Mouse (Mus musculus) erythroblast, embryonic 14.5 days (primary cell): ENCODE results near the gene Cdkn1c. TPM values are rescaled to one million over a fixed set of nuclear protein-coding genes. Genes with fewer than 3 reads are reported as not detected.

Experiments used
- H3K27me3 ChIP-seq: 2 replicates; pipeline ENCODE4 v1.6.1; 2012; ENCODE audit warnings: inconsistent platforms; ENCODE audit not compliant: control insufficient read depth
- H3K36me3 ChIP-seq: 2 replicates; pipeline ENCODE4 v1.6.1; 2012; ENCODE audit warnings: mild to moderate bottlenecking, inconsistent platforms; ENCODE audit not compliant: control insufficient read depth
- H3K4me1 ChIP-seq: 2 replicates; pipeline ENCODE4 v1.6.1; 2012; ENCODE audit warnings: inconsistent platforms; ENCODE audit not compliant: control insufficient read depth
- H3K4me3 ChIP-seq: replicated peaks from 2 replicates; pipeline ENCODE3; 2012; ENCODE audit warnings: moderate library complexity, mild to moderate bottlenecking, inconsistent platforms
- H3K9me3 ChIP-seq: 2 replicates; pipeline ENCODE4 v1.6.1; 2012; ENCODE audit warnings: low read length, inconsistent platforms, mixed read lengths; ENCODE audit not compliant: control insufficient read depth
- GATA1 ChIP-seq: IDR thresholded peaks from 2 replicates; pipeline ENCODE4 v1.6.1; 2012; ENCODE audit warnings: low read length, inconsistent platforms, mixed read lengths
- TAL1 ChIP-seq: IDR thresholded peaks from 3 replicates; pipeline ENCODE4 v1.6.1; 2012; ENCODE audit warnings: low read length, inconsistent platforms, mixed read lengths
- polyA plus RNA-seq: library from polyadenylated mRNA; stranded (reverse); fragments of >175 nt; gene quantifications from 2 replicates; pipeline ENCODE4 v1.2.3, GENCODE M21; 2012

Gene Cdkn1c
- polyA plus RNA-seq, 1 experiment, result 0.92 TPM

DNA sequence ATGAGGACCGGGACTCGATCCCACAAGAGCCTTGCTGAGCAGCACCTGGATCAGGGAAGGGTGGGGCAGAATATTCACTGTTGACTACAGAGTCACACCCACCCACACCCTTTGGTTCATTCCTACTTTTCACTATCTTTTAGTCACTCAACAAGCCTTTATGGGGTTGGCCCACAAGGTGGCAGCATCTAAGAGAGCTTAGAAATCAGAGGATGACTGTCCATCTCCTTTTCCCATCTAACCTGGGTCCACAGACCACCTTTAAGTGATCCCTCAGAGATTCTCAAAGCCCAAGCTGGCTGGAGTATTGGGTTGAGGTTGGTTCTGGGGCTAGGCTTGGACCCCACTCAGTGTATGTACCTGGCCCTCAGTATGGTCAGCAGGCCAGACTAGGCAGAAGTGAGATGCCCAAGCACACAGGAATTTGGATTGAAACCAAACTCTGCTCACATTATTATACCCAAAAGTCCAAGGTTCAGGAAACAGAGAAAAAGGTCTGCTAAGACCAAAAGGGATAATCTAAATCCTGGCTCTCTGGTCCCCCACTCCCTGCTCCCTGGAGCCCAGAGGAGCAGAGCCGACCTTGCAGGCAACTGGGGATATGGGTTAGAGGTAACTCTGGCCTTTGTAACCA is 16.0 kb upstream of the Cdkn1c start:
- Histone ChIP-seq H3K4me3 (no peak overlapping the region), H3K36me3 (no peaks in the 10 kb centered on the region), H3K27me3 (peaks cover 8% of the 10 kb centered on the region), H3K4me1 (no peaks in the 10 kb centered on the region), H3K9me3 (no peaks in the 10 kb centered on the region)
- TF ChIP-seq GATA1, result no peak
- no peak for TF ChIP-seq TAL1

DNA sequence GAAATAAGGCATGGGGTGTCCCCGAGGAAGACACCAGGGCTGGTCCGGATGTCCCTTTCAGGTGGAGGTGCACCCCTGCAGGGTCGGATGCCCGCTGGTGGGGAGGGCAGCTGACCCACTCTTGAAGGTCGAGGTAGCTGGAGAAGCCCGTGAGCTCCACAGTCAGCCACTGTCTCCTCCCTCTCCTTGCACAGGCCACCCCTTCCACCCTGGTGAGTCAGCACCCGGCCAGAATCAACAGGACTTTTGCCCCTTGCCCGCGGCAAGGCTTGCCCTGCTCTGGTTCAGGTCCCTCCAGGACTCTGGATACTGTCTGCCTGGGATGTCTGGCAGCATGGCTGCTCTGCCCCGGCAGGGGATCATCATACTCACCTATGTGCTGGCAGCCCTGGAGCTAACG is 15.0 kb upstream of the Cdkn1c start:
- no peaks in the 10 kb centered on the region for H3K4me1 ChIP-seq
- H3K9me3 ChIP-seq, result no peaks in the 10 kb centered on the region
- H3K4me3 ChIP-seq, result no peak overlapping the region
- TF ChIP-seq TAL1 (no peak), GATA1 (no peak)
- no peaks in the 10 kb centered on the region for H3K36me3 ChIP-seq
- peaks cover 4% of the 10 kb centered on the region for H3K27me3 ChIP-seq

DNA sequence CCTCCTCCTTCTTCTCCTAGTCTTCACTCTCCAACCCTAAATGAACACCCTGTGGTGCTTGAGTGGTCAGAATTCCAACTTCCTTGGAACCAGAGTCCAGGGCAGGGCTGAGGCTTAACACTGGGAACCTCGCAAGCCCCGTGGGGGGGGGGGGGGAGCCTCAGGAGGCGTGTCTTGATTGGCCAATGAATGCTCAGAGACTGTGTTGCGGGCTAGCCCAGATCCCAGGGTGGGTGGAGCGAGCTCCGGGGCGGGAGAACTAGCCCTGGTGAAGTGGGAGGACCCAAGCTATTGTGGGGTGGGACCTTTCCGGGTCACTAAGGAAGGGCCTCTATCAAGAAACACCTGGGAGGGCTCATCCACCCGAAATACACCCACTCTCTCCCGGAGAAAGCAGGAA is 14.0 kb upstream of the Cdkn1c start:
- TF ChIP-seq TAL1 (no peak), GATA1 (no peak)
- Histone ChIP-seq H3K27me3 (0 out of 2 replicates have a peak, but pooled peaks cover 3% of the 10 kb centered on the region), H3K4me1 (no peaks in the 10 kb centered on the region)

DNA sequence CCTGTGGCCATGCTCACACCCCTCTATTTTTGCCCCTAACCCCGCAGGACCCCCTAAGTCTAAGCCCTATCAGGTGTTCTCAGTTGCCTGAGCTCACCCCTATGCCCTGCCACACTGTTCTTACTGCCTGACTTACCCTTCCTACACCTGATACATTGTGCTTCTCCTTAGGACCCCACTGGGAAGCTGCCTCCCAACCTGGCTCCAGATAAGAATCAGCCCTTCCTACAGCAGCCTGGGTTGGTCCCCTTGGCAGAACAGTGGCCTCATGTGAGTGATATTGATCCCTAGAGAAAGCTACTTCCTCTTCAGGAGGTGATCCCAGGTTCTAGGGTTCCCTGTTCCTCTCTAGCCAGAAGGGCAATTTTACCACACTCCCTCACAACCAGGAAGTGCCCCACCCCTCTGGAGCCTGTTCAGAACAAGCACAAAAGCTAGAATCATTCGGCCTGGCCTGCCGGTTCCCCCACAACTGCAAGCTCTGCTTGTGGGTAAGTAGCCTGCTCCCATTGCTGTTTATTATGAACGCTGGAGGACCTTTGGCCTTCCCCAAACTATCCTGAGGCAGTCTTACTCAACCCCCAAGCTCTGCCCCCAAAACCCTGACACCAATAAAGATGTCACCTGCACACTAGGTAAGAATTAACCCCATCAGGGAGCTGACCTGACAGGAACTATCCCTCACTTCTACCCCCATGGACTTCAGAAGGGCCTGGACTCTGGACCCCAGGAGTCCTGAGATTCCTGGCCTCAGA is 12.7 kb upstream of the Cdkn1c start, which contains the start of gene Slc22a18:
Gene Slc22a18 (plus strand): TSS at position 390 of the 755 bp plus-strand sequence.
- H3K4me3 ChIP-seq, result no peak within 1 kb of the TSS
- no peak for TF ChIP-seq GATA1
- TF ChIP-seq TAL1, result no peak
- 0 out of 2 replicates have a peak, but pooled peaks cover 3% of the 10 kb centered on the region for H3K4me1 ChIP-seq
- H3K9me3 ChIP-seq, result no peaks in the 10 kb centered on the region
- H3K36me3 ChIP-seq, result no peaks in the 10 kb centered on the region
- no peaks in the 10 kb centered on the region for H3K27me3 ChIP-seq

More for the DNA sequence above, 14.0 kb upstream of the Cdkn1c start:
- H3K9me3 ChIP-seq, result no peaks in the 10 kb centered on the region
- no peaks in the 10 kb centered on the region for H3K36me3 ChIP-seq
- H3K4me3 ChIP-seq, result no peak overlapping the region

DNA sequence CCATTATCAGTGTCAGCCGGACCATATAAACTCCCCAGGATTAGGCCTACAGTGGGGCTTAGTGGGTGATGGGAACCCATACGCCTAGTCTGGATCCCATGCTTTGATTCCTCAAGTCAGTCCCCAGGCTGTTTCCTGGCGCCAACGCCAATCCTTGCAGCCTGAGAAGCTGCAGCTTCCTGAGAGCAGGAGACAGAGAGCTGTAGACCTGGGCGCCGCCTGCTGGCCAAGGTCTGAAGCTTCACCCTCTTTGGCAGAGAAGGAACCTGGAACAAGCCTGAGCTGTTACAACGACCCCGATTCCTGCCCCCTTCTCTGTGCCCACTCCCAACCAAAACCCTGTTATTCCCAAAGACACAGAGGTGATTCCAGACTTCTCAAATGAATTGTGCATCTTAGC is 9.1 kb upstream of the Cdkn1c start:
- Histone ChIP-seq H3K36me3 (no peaks in the 10 kb centered on the region), H3K9me3 (peaks cover under 1% of the 10 kb centered on the region), H3K27me3 (peaks cover 16% of the 10 kb centered on the region), H3K4me1 (peaks cover 11% of the 10 kb centered on the region), H3K4me3 (no peak overlapping the region)
- TF ChIP-seq GATA1 (no peak), TAL1 (no peak)

DNA sequence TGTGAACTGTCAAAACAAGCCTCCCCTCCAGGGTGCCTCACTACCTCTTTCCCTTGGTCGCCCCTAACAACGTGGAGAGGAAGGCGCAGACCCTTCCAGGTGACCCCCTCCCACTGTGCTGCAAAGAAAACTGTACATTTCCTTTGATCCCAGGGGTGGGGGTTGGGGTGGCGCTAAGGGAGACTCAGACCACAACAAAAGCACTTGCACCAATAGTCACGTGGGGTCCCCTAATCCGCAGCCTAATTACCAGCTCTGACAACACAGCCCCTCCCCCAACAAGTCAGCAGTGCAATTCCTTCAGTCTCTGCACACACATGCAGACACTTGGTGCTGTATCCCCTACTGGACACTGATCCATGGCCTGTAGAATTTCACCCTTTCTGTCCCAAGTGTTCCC is 6.9 kb upstream of the Cdkn1c start:
- Histone ChIP-seq H3K36me3 (no peaks in the 10 kb centered on the region), H3K27me3 (peaks cover 38% of the 10 kb centered on the region), H3K4me3 (no peak overlapping the region), H3K4me1 (peaks cover 19% of the 10 kb centered on the region), H3K9me3 (peaks cover 14% of the 10 kb centered on the region)
- TF ChIP-seq GATA1, result no peak
- no peak for TF ChIP-seq TAL1

DNA sequence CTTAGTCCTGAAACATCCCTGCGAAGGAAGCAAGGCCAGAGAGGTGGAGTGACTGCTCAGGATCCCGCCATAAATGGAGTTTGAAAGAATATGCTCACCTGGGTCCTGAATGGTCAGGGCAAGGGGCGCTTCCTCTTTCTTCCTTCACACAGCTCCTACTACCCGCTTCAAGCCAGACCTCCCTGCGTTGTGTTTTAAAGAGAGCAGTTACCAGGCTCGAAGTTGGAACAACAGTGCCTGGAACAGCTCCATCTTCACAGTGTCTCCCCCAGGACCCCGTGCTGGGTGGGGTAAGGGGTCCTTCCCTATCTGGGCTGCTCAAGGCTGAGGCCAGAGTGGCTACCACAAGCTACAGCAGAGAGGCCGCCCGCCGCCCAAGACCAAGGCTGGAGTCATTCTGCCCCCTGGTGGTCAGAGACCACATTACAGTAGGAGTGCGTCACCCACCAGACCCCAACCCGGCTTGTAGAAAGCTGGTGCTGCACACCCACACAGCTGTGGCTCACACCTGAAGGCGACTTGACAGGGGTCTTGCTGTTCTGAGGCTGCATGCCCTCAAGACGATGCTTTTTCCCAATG is 5.3 kb upstream of the Cdkn1c start:
- Histone ChIP-seq H3K4me1 (peaks cover 24% of the 10 kb centered on the region), H3K27me3 (peaks cover 53% of the 10 kb centered on the region), H3K9me3 (peaks cover 25% of the 10 kb centered on the region), H3K36me3 (no peaks in the 10 kb centered on the region), H3K4me3 (no peak overlapping the region)
- TF ChIP-seq GATA1 (no peak), TAL1 (no peak)

DNA sequence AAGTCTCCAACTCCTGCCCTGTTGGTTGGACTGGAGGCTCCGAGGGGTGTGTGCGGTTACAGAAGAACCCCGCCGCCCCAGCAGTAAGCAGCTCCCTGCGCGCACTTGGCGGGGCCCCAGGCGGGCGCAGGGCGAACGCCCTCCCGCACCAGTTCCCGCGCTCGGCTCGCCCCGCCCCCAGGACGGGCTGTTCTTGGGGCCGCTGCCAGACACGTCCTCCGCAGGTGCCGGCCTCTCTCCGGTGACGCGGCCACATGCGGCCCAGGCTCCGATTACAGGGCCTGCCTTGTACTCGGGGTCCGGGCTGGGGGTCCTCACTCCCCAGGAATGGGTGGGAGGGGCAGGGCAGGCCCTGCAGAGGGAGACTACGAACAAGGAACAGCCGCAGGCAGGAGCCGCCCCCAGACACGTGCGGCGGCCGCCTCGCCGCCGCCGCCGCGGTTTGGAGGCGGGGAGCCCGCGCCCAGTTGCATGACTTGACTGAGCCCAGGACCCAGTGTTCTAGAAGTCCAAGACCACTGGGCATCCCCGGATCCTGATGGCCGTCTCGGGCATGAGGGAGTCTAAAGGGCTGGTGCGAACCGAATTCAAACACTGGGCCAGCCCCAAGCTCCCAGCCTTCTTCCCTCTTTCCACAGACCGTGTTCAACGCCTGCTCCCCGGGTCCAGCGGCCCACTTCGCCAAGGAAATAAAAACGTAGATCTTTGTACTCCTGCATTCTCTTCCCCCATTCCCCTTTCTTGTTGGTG is 4.1 kb upstream of the Cdkn1c start:
- TF ChIP-seq TAL1 (no peak), GATA1 (no peak)
- peak overlapping the region; percentile 43 for H3K4me3 ChIP-seq
- no peaks in the 10 kb centered on the region for H3K36me3 ChIP-seq
- peaks cover 63% of the 10 kb centered on the region for H3K27me3 ChIP-seq
- peaks cover 31% of the 10 kb centered on the region for H3K4me1 ChIP-seq
- H3K9me3 ChIP-seq, result peaks cover 36% of the 10 kb centered on the region
